Mouse (Mus musculus) spleen, adult 2 months (tissue): Measurements from ENCODE around the gene Stx12. TPM values are rescaled to one million over a fixed set of nuclear protein-coding genes. Genes with fewer than 3 reads are reported as not detected.
A peak's percentile ranks its signal among the peaks of the same experiment; 100 is the strongest.
"Not testable (repeated sequence)": the region's sequence is repeated elsewhere in the genome, so short reads cannot be mapped to it uniquely, and the experiment has no call there.

Source experiments
- DNase-seq, 2 experiments: peaks; one replicate each; pipeline versions ENCODE4 v3.0.0 to v3.0.0-alpha.2; 2012 to 2021; ENCODE audit warnings: low spot score in 2 of 2, low read depth in 1 of 2
- H3K27ac ChIP-seq: fragments of 200-500 bp; 2 replicates; pipeline ENCODE4 v1.5.1; 2012; ENCODE audit warnings: low read length, inconsistent platforms; ENCODE audit not compliant: insufficient read depth
- H3K27me3 ChIP-seq: fragments of 200-500 bp; 2 replicates; pipeline ENCODE4 v1.6.1; 2012; ENCODE audit warnings: mild to moderate bottlenecking, moderate library complexity, low read length, inconsistent platforms; ENCODE audit not compliant: control insufficient read depth, insufficient read depth
- H3K36me3 ChIP-seq: fragments of 200-500 bp; 2 replicates; pipeline ENCODE4 v1.6.1; 2012; ENCODE audit warnings: mild to moderate bottlenecking, low read length, inconsistent platforms; ENCODE audit not compliant: control insufficient read depth, insufficient read depth
- H3K4me1 ChIP-seq: fragments of 200-500 bp; 2 replicates; pipeline ENCODE4 v1.6.1; 2011; ENCODE audit warnings: inconsistent platforms; ENCODE audit not compliant: control insufficient read depth, insufficient read depth, insufficient read length
- H3K4me3 ChIP-seq: fragments of 200-500 bp; 2 replicates; pipeline ENCODE4 v1.5.1; 2011; ENCODE audit warnings: mild to moderate bottlenecking, inconsistent platforms; ENCODE audit not compliant: insufficient read depth, insufficient read length; ENCODE audit errors: extremely low read depth
- CTCF ChIP-seq: fragments of 200-500 bp; IDR thresholded peaks from 2 replicates; pipeline ENCODE4 v1.5.1; 2011; ENCODE audit warnings: mild to moderate bottlenecking, inconsistent platforms; ENCODE audit not compliant: insufficient read depth, insufficient read length, insufficient replicate concordance; ENCODE audit errors: extremely low read depth
- POLR2A ChIP-seq: fragments of 200-500 bp; IDR thresholded peaks from 2 replicates; pipeline ENCODE4 v1.6.1; 2011; ENCODE audit warnings: low read depth, low read length, inconsistent platforms
- WGBS: fragments of 180-500 bp; shearing (Covaris S2); methylation state at CpG from one replicate; pipeline ENCODE4 v1.1.7; 2018; 5-methylcytosine and 5-hydroxymethylcytosine counted together
- polyA plus RNA-seq: library from polyadenylated mRNA; depleted of rRNA; stranded (reverse); fragments of >200 nt; gene quantifications from 2 replicates; pipeline ENCODE4 v1.2.3, GENCODE M21; 2012; rRNA removed

Stx12 gene
- 6.3 and 6.8 TPM in 2 replicates for polyA plus RNA-seq

DNA sequence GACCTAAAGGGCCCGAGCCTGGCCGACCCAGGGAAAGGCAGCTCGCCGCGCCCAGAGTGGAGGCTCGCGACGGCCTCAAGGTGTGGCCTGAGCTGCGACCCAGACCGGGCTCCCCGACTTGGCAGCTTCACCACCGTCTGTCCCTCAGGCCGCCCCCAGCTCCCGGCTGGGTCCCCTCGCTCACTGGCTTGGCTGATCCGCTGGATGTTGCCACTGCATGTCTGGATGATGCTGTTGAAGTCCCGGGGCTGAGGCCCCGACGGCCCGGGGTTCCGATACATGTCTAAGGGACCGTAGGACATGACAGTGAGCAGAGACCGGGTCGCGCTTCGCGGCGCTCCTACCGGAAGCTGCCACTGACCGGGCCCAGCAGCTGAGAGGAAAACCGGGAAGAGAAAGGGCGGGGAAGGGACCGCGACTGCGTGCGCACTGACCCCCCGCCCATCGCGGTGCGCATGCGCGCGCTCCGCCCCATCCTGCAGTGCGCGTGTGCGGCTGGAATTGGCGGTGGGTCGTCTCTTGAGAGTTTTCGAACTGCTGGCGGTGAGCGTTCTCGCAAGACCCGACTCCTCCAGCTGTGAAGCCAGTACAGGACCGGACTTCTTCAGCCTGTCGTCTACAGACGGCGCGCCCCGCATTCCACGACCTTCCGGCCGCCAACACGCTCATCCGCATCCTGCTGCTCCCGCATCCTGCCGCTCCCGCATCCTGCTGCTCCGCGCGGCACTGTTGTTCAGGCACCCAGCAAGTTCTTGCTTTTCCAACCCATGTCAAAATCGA is at the start of gene Stx12:
Gene Stx12, minus strand, starts transcription at position 446 of the 780 bp plus-strand sequence.
- no peaks in the 10 kb centered on the region for H3K4me1 ChIP-seq
- peak within 1 kb of the TSS; percentile 44 for H3K27ac ChIP-seq
- H3K36me3 ChIP-seq: no peaks in the 10 kb centered on the region
- H3K27me3 ChIP-seq: no peaks in the 10 kb centered on the region
- TF ChIP-seq CTCF: no peak
- peak; percentile 63 for TF ChIP-seq POLR2A
- H3K4me3 ChIP-seq: peak within 1 kb of the TSS; percentile 73
- WGBS: under 1% methylated on average over 72 of the region's 72 CpGs
- peak; percentile 41 to 76 for DNase-seq

DNA sequence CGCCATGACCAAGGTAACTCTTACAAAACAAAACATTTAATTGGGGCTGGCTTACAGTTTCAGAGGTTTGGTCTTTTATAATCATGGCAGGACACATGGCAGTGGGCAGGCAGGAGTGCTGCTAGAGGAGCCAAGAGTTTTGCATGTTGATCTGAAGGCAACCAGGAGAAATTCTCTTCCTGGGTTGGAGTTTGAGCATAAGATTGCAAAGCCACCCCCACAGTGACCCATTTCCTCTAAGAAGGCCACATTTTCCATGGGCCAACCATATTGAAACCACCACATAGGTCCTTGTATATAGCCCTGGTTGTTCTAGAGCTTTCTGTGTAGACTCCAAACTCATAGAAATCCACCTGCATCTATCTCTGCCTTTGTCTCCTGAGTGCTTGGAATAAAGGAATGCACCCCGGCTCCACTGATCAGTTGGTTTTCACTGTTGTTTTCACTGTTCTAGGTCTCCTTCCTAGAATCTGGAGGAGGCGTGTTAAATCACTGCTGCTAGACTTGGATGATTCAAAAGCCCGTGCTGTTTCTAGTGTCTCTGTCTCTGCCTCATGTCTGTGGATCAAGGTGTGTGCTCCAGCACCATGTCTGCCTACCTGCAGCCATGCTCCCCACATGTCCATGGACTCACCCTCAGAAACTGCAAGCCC is 48.6 kb upstream of the Stx12 start:
- DNase-seq: no peak
- TF ChIP-seq POLR2A (no peak), CTCF (no peak)

DNA sequence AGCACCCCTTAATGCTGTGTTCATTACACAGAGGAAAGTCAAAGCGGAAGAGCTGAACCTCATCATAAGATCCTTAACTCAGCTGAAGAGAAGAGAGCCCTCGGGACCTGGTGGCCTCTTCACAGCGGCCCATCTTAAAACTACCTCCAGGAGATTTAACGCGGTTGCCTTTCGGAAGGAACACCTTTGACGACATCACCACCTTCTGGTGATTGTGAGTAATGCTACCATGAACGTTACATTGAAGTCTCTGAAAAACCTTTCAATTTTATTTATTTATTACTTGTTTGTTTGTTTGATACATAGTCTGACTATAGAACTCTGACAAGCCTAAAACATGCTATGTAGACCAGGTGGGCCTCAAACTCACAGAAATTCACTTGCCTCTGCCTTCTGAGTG is 46.5 kb upstream of the Stx12 start:
- no peak overlapping the region for H3K27ac ChIP-seq
- no peak overlapping the region for H3K4me3 ChIP-seq
- 17% methylated on average over 8 of the region's 8 CpGs for WGBS
- H3K4me1 ChIP-seq: no peaks in the 10 kb centered on the region
- peak; percentile 46 to 47 for DNase-seq
- no peaks in the 10 kb centered on the region for H3K36me3 ChIP-seq
- no peaks in the 10 kb centered on the region for H3K27me3 ChIP-seq
- no peak for TF ChIP-seq POLR2A
- TF ChIP-seq CTCF: peak; percentile 43; the same call in 1 of the 2 replicates

More for the DNA sequence above, 48.6 kb upstream of the Stx12 start:
- Histone ChIP-seq H3K27ac (no peak overlapping the region), H3K36me3 (no peaks in the 10 kb centered on the region), H3K4me1 (no peaks in the 10 kb centered on the region), H3K4me3 (no peak overlapping the region), H3K27me3 (no peaks in the 10 kb centered on the region)
- 86% methylated on average over 4 of the region's 4 CpGs for WGBS

DNA sequence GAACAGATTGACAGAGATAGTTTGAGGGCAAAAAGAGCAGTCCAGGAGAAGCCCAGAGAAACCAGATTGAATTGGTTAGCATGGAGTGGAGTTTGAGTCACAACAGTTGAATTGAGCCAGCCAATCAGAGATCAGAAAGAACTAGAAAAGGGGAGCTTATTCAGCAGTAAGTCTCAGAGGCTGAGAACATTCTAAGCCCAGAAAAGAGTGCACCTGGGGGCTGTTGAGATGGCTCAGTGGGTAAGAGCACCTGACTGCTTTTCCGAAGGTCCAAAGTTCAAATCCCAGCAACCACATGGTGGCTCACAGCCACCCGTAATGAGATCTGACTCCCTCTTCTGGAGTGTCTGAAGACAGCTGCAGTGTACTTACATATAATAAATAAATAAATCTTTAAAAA is 42.2 kb upstream of the Stx12 start:
- DNase-seq, H3K36me3 ChIP-seq, H3K27ac ChIP-seq, H3K4me1 ChIP-seq, H3K27me3 ChIP-seq, H3K4me3 ChIP-seq: not testable (repeated sequence)
- 72% methylated on average over 2 of the region's 2 CpGs for WGBS

DNA sequence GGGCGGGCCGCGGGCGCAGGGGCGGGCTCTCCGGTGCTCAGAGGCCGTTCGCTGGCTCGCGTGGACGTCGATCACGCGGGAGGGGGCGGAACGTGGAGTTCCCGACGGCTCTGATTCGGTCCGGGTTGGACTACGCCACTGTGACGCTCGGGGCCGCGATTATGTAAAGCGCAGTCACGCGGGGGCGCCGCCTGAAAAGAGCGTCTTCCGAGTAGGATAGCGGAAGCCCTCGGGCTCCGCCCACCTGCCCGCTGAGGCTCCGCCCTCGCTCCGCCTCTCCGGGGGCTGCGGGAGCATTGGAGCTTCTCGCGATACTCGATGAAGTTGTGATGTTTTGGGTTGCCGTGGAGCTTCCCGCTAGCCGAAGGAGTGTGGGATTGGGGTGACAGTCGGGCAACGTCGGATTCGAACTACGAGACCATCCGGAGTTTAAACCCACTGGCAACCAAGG is 38.3 kb upstream of the Stx12 start, which contains the start of gene Fam76a:
Gene Fam76a, minus strand, starts transcription at position 1 of the 451 bp plus-strand sequence.
- DNase-seq: peak; percentile 99
- Histone ChIP-seq H3K36me3 (0 out of 2 replicates have a peak, but pooled peaks cover 2% of the 10 kb centered on the region), H3K27ac (peak within 1 kb of the TSS; percentile 92), H3K4me3 (peak within 1 kb of the TSS; percentile 97), H3K4me1 (no peaks in the 10 kb centered on the region; the same call in 1 of the 2 replicates), H3K27me3 (no peaks in the 10 kb centered on the region)
- WGBS: under 1% methylated on average over 53 of the region's 53 CpGs
- TF ChIP-seq POLR2A (peak; percentile 38; the same call in 1 of the 2 replicates), CTCF (no peak)

DNA sequence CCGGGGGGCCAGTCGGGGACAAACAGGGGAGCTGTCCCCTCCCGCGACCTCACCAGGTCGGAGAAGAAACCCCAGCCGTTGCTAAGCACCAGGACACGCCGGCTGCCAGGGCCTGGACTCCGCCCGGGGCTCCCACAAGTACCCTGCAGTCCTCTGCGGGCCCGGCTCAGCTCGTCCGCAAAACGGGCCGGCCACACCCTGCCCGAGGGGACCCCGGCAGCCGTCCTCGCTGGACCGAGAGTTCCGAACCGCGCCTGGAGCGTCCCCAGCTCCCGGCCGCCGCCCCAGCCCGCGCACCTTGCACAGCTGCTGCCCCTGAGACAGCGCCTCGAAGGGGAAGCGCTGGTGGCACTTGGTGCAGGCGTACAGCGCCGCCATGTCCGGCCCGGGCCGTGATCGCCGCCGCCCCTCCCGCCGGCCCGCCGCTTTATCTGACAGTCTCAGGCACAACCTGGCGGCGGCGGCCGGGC is 37.8 kb upstream of the Stx12 start:
- Histone ChIP-seq H3K27ac (peak overlapping the region; percentile 92), H3K4me1 (no peaks in the 10 kb centered on the region; the same call in 1 of the 2 replicates), H3K27me3 (no peaks in the 10 kb centered on the region), H3K36me3 (0 out of 2 replicates have a peak, but pooled peaks cover 2% of the 10 kb centered on the region), H3K4me3 (peak overlapping the region; percentile 97)
- WGBS: 1% methylated on average over 45 of the region's 50 CpGs
- TF ChIP-seq POLR2A (peak; percentile 21), CTCF (no peak)
- peak in 1 of 2 experiments; percentile 48 for DNase-seq
